Mouse (Mus musculus): Measurements from ENCODE around the gene Cmc2. TPM values are rescaled to one million over a fixed set of nuclear protein-coding genes. Genes with fewer than 3 reads are reported as not detected.
A peak's percentile ranks its signal among the peaks of the same experiment; 100 is the strongest.

Gene Cmc2
- polyA plus RNA-seq, 1 experiment: 37.1 TPM

DNA sequence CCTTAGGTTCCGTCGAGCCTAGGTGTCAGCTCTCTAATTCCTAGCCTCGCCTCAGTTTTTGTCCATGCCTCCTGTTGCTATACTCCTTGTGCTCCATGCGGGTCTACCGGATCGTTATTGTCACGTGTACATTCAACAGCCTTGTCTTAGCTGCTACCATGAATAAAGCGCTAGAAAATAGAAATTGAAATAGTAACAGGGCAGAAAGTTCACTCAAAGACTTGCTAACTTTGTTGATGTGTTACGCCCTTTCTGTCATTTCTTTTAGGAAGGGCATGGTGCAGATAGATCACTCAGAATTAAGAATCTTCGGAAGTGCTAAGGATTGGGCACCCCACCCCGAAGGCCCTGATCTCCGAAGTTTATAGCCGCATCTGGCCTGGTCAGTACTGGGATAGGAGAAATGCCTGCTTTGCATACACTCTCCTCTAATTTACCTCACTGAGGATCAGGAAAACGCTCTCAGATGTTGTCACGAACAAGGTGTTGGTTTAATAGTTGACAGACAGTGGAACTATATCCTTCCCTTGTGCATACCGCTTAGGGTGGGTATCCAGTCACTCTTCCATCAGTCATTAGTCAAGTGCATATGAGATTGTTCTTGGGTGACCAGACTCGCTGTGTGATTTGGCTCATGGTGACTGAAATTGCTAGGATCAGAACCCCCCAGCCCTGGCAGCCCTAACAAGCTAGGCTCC, 954 bp upstream of the Cmc2 start:
- Histone ChIP-seq H3ac (ENCODE audit: control insufficient read depth, insufficient read length) (peak overlapping the region; percentile 47), H3K79me2 (ENCODE audit: control insufficient read depth, insufficient read depth) (no peaks in the 10 kb centered on the region), H3K4me2 (ENCODE audit: low read depth) (peak overlapping the region; percentile 96), H3K4me3 (peak overlapping the region; percentile 91), H3K36me3 (ENCODE audit: control insufficient read depth, insufficient read depth) (no peaks in the 10 kb centered on the region), H3K27me3 (ENCODE audit: control insufficient read depth, insufficient read depth, insufficient read length) (no peaks in the 10 kb centered on the region)
- TF ChIP-seq E2F4 (IDR thresholded peaks at IDR 0.05; ENCODE audit: insufficient read depth): no peak
- peak; percentile 28 for TF ChIP-seq USF1 (IDR thresholded peaks at IDR 0.05; ENCODE audit: low read depth)

DNA sequence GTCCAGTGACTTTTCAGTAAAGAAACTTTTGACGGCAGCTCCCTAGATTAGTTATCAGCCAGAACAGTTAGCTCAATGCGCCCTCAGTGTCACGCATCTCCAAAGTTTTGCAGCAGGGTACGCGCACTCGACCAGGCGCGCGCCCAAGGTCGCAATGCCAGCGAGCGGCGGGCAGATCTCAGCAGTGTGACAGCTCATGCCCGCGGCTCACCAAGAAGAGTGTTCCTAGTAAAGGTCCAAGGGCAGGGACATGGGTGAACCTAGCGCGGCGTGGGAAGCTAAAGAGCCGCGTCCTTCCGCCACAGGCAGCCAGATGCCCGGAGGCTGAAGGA, 284 bp downstream of the Cmc2 start:
- Histone ChIP-seq H3K27me3 (ENCODE audit: control insufficient read depth, insufficient read depth, insufficient read length) (no peaks in the 10 kb centered on the region), H3K79me2 (ENCODE audit: control insufficient read depth, insufficient read depth) (no peaks in the 10 kb centered on the region), H3K4me2 (ENCODE audit: low read depth) (peak overlapping the region; percentile 84), H3K4me3 (peak overlapping the region; percentile 91), H3K36me3 (ENCODE audit: control insufficient read depth, insufficient read depth) (no peaks in the 10 kb centered on the region), H3ac (ENCODE audit: control insufficient read depth, insufficient read length) (peak overlapping the region; percentile 47)
- TF ChIP-seq USF1 (IDR thresholded peaks at IDR 0.05; ENCODE audit: low read depth): no peak
- no peak for TF ChIP-seq MYOG (IDR thresholded peaks at IDR 0.05; ENCODE audit: control insufficient read depth in 1 of 3, insufficient read depth in 1 of 3, insufficient read length in 2 of 3, low read depth in 2 of 3)
- TF ChIP-seq POLR2AphosphoS2 (IDR thresholded peaks at IDR 0.05; ENCODE audit: insufficient read length, low read depth): no peak
- TF ChIP-seq SRF (IDR thresholded peaks at IDR 0.05; ENCODE audit: control insufficient read depth, insufficient read length, low read depth): no peak
- TF ChIP-seq CEBPB (IDR thresholded peaks at IDR 0.05; ENCODE audit: insufficient read depth, poor library complexity, severe bottlenecking): no peak
- TF ChIP-seq TCF12 (IDR thresholded peaks at IDR 0.05; ENCODE audit: insufficient read depth, poor library complexity, severe bottlenecking): no peak
- no peak for TF ChIP-seq MAX (IDR thresholded peaks at IDR 0.05; ENCODE audit: low read depth)
- TF ChIP-seq TCF3 (IDR thresholded peaks at IDR 0.05; ENCODE audit: insufficient read length, low read depth): no peak
- no peak for TF ChIP-seq POLR2A (IDR thresholded peaks at IDR 0.05; ENCODE audit: insufficient read length, low read depth)
- TF ChIP-seq E2F4 (IDR thresholded peaks at IDR 0.05; ENCODE audit: insufficient read depth): no peak
- TF ChIP-seq REST (IDR thresholded peaks at IDR 0.05; ENCODE audit: insufficient read depth, insufficient read length): no peak
- TF ChIP-seq MYOD1 (IDR thresholded peaks at IDR 0.05; ENCODE audit: control insufficient read depth in 1 of 3, insufficient read length in 2 of 3, low read depth in 2 of 3): no peak

DNA sequence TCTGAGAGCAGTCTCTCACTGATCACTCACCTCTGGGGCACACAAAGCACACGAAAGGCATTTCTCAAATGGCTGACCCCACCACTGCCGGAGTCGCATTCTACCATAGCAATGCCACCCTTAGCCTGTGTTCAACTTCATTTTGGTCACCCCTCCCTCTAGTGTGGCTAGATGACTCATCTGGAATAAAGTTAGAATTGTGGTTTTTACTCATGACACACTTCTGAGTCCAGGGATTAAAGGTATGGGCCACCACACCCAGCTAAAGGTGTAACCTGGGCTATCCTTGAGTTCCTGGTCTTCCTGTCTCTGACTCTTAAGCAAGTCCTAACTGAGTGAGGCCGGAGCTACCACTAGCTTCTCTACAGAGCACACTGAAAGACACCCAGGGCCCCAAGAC, 15.4 kb downstream of the Cmc2 start:
- H3K4me3 ChIP-seq: no peak overlapping the region
- H3K4me2 ChIP-seq (ENCODE audit: low read depth): peak overlapping the region; percentile 68
- peaks cover 4% of the 10 kb centered on the region for H3K36me3 ChIP-seq (ENCODE audit: control insufficient read depth, insufficient read depth)
- H3K27me3 ChIP-seq (ENCODE audit: control insufficient read depth, insufficient read depth, insufficient read length): no peaks in the 10 kb centered on the region
- no peaks in the 10 kb centered on the region for H3K79me2 ChIP-seq (ENCODE audit: control insufficient read depth, insufficient read depth)
- TF ChIP-seq MYOG (IDR thresholded peaks at IDR 0.05; ENCODE audit: control insufficient read depth in 1 of 3, insufficient read depth in 1 of 3, insufficient read length in 2 of 3, low read depth in 2 of 3) (no peak), POLR2AphosphoS2 (IDR thresholded peaks at IDR 0.05; ENCODE audit: insufficient read length, low read depth) (no peak), CEBPB (IDR thresholded peaks at IDR 0.05; ENCODE audit: insufficient read depth, poor library complexity, severe bottlenecking) (no peak), E2F4 (IDR thresholded peaks at IDR 0.05; ENCODE audit: insufficient read depth) (no peak), SRF (IDR thresholded peaks at IDR 0.05; ENCODE audit: control insufficient read depth, insufficient read length, low read depth) (no peak), MAX (IDR thresholded peaks at IDR 0.05; ENCODE audit: low read depth) (no peak), POLR2A (IDR thresholded peaks at IDR 0.05; ENCODE audit: insufficient read length, low read depth) (no peak), USF1 (IDR thresholded peaks at IDR 0.05; ENCODE audit: low read depth) (no peak), TCF12 (IDR thresholded peaks at IDR 0.05; ENCODE audit: insufficient read depth, poor library complexity, severe bottlenecking) (no peak), REST (IDR thresholded peaks at IDR 0.05; ENCODE audit: insufficient read depth, insufficient read length) (no peak), TCF3 (IDR thresholded peaks at IDR 0.05; ENCODE audit: insufficient read length, low read depth) (no peak), MYOD1 (IDR thresholded peaks at IDR 0.05; ENCODE audit: control insufficient read depth in 1 of 3, insufficient read length in 2 of 3, low read depth in 2 of 3) (no peak)
- H3ac ChIP-seq (ENCODE audit: control insufficient read depth, insufficient read length): no peak overlapping the region

GRCm38 (mm10) chr8:116905252-116905651, 16.0 kb downstream of the Cmc2 start:
- Histone ChIP-seq H3K36me3 (ENCODE audit: control insufficient read depth, insufficient read depth) (peaks cover 4% of the 10 kb centered on the region), H3K27me3 (ENCODE audit: control insufficient read depth, insufficient read depth, insufficient read length) (no peaks in the 10 kb centered on the region), H3K4me3 (no peak overlapping the region), H3K4me2 (ENCODE audit: low read depth) (peak overlapping the region; percentile 68), H3K79me2 (ENCODE audit: control insufficient read depth, insufficient read depth) (no peaks in the 10 kb centered on the region), H3ac (ENCODE audit: control insufficient read depth, insufficient read length) (no peak overlapping the region)
- TF ChIP-seq MAX (IDR thresholded peaks at IDR 0.05; ENCODE audit: low read depth) (no peak), MYOD1 (IDR thresholded peaks at IDR 0.05; ENCODE audit: control insufficient read depth in 1 of 3, insufficient read length in 2 of 3, low read depth in 2 of 3) (no peak), TCF3 (IDR thresholded peaks at IDR 0.05; ENCODE audit: insufficient read length, low read depth) (no peak), TCF12 (IDR thresholded peaks at IDR 0.05; ENCODE audit: insufficient read depth, poor library complexity, severe bottlenecking) (no peak), E2F4 (IDR thresholded peaks at IDR 0.05; ENCODE audit: insufficient read depth) (no peak), CEBPB (IDR thresholded peaks at IDR 0.05; ENCODE audit: insufficient read depth, poor library complexity, severe bottlenecking) (no peak), USF1 (IDR thresholded peaks at IDR 0.05; ENCODE audit: low read depth) (no peak), POLR2AphosphoS2 (IDR thresholded peaks at IDR 0.05; ENCODE audit: insufficient read length, low read depth) (no peak), SRF (IDR thresholded peaks at IDR 0.05; ENCODE audit: control insufficient read depth, insufficient read length, low read depth) (no peak), REST (IDR thresholded peaks at IDR 0.05; ENCODE audit: insufficient read depth, insufficient read length) (no peak), MYOG (IDR thresholded peaks at IDR 0.05; ENCODE audit: control insufficient read depth in 1 of 3, insufficient read depth in 1 of 3, insufficient read length in 2 of 3, low read depth in 2 of 3) (no peak), POLR2A (IDR thresholded peaks at IDR 0.05; ENCODE audit: insufficient read length, low read depth) (no peak)

DNA sequence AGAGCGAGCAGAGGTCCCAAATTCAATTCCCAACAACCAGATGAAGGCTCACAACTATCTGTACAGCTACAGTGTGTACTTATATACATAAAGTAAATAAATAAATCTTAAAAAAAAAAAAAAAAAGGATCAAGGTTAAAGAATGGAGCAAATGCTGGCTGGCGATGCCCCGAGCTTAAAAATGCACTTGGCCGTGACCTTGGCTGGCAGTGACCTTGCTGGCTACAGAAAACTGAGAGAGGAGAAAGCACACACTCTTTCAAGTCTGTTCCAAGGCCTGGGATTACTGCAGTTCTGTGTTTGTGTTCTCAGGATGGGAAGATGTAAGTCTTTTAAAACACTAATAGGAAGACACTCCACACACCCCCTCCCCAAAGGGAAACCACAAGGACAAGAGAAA, 16.5 kb downstream of the Cmc2 start:
- Histone ChIP-seq H3K79me2 (ENCODE audit: control insufficient read depth, insufficient read depth) (no peaks in the 10 kb centered on the region), H3K4me3 (no peak overlapping the region), H3ac (ENCODE audit: control insufficient read depth, insufficient read length) (no peak overlapping the region), H3K4me2 (ENCODE audit: low read depth) (no peak overlapping the region), H3K27me3 (ENCODE audit: control insufficient read depth, insufficient read depth, insufficient read length) (no peaks in the 10 kb centered on the region), H3K36me3 (ENCODE audit: control insufficient read depth, insufficient read depth) (peaks cover 4% of the 10 kb centered on the region)
- TF ChIP-seq MAX (IDR thresholded peaks at IDR 0.05; ENCODE audit: low read depth) (no peak), CEBPB (IDR thresholded peaks at IDR 0.05; ENCODE audit: insufficient read depth, poor library complexity, severe bottlenecking) (no peak), TCF3 (IDR thresholded peaks at IDR 0.05; ENCODE audit: insufficient read length, low read depth) (no peak), USF1 (IDR thresholded peaks at IDR 0.05; ENCODE audit: low read depth) (no peak), POLR2AphosphoS2 (IDR thresholded peaks at IDR 0.05; ENCODE audit: insufficient read length, low read depth) (no peak), SRF (IDR thresholded peaks at IDR 0.05; ENCODE audit: control insufficient read depth, insufficient read length, low read depth) (no peak), MYOD1 (IDR thresholded peaks at IDR 0.05; ENCODE audit: control insufficient read depth in 1 of 3, insufficient read length in 2 of 3, low read depth in 2 of 3) (no peak), POLR2A (IDR thresholded peaks at IDR 0.05; ENCODE audit: insufficient read length, low read depth) (no peak), REST (IDR thresholded peaks at IDR 0.05; ENCODE audit: insufficient read depth, insufficient read length) (no peak), TCF12 (IDR thresholded peaks at IDR 0.05; ENCODE audit: insufficient read depth, poor library complexity, severe bottlenecking) (no peak), E2F4 (IDR thresholded peaks at IDR 0.05; ENCODE audit: insufficient read depth) (no peak), MYOG (IDR thresholded peaks at IDR 0.05; ENCODE audit: control insufficient read depth in 1 of 3, insufficient read depth in 1 of 3, insufficient read length in 2 of 3, low read depth in 2 of 3) (no peak)
